Mouse (Mus musculus): ENCODE measurements around the gene Foxi3.

Foxi3 gene

DNA sequence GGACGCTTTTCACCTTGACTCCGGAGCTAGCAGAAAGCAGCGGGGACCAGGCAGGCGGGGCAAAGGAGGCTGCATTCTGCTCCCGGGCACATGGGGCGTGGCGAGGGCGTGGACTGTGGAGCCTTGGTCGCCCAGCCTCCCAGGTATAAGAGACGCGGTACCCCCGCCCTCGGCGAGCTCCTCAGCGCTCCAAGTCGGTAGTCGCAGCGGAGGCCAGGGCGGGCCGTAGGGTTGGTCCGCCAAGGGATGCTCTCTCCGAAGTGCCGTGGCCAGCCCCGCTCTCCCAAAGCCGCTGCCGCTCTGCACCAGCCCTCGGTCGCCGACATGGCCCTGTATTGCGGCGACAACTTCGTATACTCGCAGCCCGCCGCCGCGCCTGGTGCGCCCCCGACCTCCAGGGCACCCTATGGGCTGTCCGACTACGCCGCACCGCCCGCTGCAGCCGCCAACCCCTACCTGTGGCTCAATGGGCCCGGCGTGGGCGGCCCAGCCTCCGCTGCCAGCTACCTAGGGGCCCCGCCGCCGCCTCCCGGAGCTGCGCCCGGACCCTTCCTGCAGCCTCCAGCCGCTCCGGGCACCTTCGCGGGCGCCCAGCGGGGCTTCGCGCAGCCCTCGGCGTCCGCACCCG is at the start of gene Foxi3:
Gene Foxi3 (plus strand): TSS at position 247 of the 628 bp plus-strand sequence.
- H3K27me3 ChIP-seq (ENCODE audit: control insufficient read depth, insufficient read depth, low read length, poor library complexity, severe bottlenecking) = peaks cover 2% of the 10 kb centered on the region; the same call in 1 of the 2 replicates
- DNase-seq (ENCODE audit: low read depth, low spot score) = no peak
- no peaks in the 10 kb centered on the region for H3K36me3 ChIP-seq (ENCODE audit: control insufficient read depth, insufficient read depth, low read length, poor library complexity, severe bottlenecking)

DNA sequence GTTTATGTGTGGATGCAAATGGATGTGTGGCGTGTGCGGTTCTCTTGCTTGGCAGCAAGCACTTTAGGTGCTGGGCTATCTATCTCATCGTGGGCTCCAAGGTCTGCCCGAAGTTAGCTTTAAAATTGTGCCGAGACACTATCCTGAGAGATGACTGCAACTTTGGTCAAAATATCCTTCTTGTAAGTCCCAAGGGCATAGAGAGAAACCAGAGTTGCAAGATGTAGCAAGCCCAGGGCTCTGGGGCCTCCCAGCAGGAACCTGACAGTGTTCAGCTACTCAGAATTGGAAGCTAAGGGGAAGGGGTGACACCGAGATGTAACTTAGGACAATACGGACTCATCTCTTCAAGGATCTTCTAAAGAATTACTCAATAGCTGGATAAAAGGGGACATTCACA is 46.8 kb upstream of the Foxi3 start:
- DNase-seq (ENCODE audit: low read depth, low spot score) = no peak
- Histone ChIP-seq H3K27me3 (ENCODE audit: control insufficient read depth, insufficient read depth, low read length, poor library complexity, severe bottlenecking) (no peaks in the 10 kb centered on the region), H3K36me3 (ENCODE audit: control insufficient read depth, insufficient read depth, low read length, poor library complexity, severe bottlenecking) (peaks cover 6% of the 10 kb centered on the region)

DNA sequence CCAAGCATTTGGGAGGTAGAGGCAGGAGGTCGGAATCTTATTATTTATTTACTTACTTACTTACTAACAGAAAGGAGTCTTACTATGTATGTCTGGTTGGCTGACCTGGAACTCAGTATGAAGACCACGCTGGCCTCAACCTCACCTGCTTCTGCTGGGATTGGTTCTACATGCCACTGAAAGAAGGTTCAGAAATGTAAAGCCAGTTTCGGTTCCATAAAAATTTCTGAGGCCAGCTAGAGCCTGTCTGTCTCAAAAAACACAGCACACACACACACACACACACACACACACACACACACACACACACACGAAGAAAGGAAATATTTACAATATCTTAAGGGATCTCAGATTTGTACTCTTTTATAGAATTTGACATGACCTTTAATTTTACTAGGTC is 46.0 kb upstream of the Foxi3 start:
- Histone ChIP-seq H3K36me3 (ENCODE audit: control insufficient read depth, insufficient read depth, low read length, poor library complexity, severe bottlenecking) (peaks cover 3% of the 10 kb centered on the region), H3K27me3 (ENCODE audit: control insufficient read depth, insufficient read depth, low read length, poor library complexity, severe bottlenecking) (no peaks in the 10 kb centered on the region)
- peak; percentile 50 for DNase-seq (ENCODE audit: low read depth, low spot score)

DNA sequence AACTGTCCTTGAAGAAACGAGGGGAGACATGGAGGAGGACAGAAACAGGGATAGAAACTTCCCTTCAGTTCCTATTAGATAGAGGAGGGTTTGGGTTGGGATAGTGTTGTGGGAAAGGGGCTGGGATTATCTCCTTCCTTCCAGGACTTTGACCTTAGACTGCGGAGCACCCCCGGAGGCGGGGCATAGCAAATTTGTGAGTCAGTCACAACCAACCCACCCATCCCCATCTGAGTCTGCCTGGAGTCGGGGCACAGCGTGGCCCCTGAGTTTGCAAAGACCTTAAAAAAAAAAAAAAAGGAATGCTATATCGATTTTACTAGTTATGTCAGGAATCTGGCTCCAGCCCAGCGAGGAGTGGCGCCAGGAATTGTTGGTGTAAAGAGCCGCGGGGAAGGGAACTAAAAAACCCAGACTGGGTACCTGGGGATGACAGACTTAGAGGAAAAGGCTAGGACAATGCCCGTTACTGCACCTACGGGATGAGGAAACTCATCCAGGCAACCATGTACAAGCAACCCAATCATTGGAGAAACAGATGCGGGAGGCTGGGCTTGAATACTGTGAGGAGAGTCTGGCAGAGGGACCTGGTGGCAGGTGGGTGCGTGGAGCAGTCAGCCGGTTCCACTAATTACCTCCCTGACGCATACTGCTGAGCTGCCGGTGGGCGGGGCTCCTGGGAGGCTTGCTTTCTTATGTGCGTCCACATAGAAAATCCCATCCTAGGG is 44.5 kb upstream of the Foxi3 start:
- Histone ChIP-seq H3K27me3 (ENCODE audit: control insufficient read depth, insufficient read depth, low read length, poor library complexity, severe bottlenecking) (no peaks in the 10 kb centered on the region), H3K36me3 (ENCODE audit: control insufficient read depth, insufficient read depth, low read length, poor library complexity, severe bottlenecking) (no peaks in the 10 kb centered on the region)
- DNase-seq (ENCODE audit: low read depth, low spot score) = no peak

DNA sequence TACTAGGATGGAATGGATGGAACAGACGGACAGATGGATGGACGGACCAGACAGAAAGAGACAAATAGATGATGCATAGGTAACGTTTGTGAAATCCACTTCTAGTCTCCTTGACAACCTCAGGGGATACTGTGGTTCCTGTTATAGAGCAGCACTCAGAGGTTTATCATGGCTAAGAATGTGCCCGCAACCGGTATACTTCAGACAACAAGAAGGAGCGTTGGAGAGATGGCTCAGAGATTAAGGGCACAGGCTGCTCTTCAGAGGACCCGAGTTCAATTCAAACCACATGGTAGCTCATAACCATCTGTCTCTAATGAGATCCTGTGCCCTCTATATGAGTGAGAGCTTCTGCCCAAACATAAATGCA is 44.0 kb upstream of the Foxi3 start:
- H3K27me3 ChIP-seq (ENCODE audit: control insufficient read depth, insufficient read depth, low read length, poor library complexity, severe bottlenecking) = no peaks in the 10 kb centered on the region
- DNase-seq (ENCODE audit: low read depth, low spot score) = no peak
- H3K36me3 ChIP-seq (ENCODE audit: control insufficient read depth, insufficient read depth, low read length, poor library complexity, severe bottlenecking) = no peaks in the 10 kb centered on the region

DNA sequence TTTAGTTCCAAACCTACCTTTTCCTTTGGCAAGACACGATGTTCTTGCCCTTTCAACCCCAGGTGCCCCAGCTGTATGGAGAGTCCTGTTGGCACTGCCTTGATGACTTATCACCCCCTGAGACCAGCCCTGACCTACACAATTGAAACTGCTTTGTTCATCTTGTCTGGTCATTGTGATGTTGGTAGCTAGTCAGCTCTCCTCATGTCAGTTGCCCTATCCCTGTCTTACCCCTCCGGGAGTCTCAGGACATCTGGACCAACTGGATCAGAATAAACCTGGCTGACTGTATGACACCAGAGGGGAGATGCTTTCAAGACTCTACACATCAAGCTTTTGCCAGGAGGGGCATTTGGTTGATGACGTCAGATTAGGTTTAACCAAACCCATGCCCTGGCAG is 37.5 kb upstream of the Foxi3 start, which contains the start of gene Tex37:
Gene Tex37 (minus strand): TSS at position 101 of the 400 bp plus-strand sequence.
- H3K27me3 ChIP-seq (ENCODE audit: control insufficient read depth, insufficient read depth, low read length, poor library complexity, severe bottlenecking) = no peaks in the 10 kb centered on the region
- no peaks in the 10 kb centered on the region for H3K36me3 ChIP-seq (ENCODE audit: control insufficient read depth, insufficient read depth, low read length, poor library complexity, severe bottlenecking)
- no peak for DNase-seq (ENCODE audit: low read depth, low spot score)

DNA sequence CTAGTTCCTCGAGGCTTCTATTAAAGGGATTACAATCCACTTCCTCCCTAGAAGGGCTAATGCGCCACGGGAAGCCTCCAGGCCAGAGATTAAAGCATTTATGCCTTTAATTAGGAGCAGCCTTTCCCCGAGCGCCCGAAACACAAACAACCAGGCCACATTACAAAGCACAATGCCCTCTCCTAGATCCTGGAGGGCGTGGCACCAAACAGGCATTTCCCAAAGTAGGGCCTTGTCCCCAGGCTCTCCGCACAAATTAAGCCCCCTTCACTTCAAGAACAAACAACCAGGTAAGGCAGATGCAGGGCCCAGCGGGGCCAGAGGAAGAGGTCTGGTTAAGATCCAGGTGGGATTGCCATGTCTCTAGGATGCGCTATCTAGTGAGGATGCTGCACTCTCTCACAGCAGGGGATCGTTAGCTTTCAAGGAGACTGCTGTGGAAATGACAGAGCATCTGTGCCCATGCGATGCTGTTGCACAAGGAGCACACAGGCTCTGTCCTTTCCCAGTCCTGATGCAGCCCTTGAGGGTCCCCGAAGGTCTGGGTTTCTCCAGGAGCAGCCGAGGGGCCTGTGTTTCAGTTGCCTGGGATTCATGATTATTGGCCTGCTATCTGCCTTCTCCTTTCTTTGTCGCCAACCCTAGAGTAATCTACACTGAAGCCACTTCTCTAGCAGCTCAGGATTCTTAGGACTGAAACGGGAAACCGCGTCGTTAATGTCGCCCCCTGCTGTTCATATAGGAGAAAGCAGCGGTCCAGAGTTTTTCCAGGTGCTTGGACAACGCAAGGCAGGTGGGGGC is 34.9 kb upstream of the Foxi3 start:
- peak; percentile 59 for DNase-seq (ENCODE audit: low read depth, low spot score)
- Histone ChIP-seq H3K36me3 (ENCODE audit: control insufficient read depth, insufficient read depth, low read length, poor library complexity, severe bottlenecking) (no peaks in the 10 kb centered on the region), H3K27me3 (ENCODE audit: control insufficient read depth, insufficient read depth, low read length, poor library complexity, severe bottlenecking) (no peaks in the 10 kb centered on the region)

DNA sequence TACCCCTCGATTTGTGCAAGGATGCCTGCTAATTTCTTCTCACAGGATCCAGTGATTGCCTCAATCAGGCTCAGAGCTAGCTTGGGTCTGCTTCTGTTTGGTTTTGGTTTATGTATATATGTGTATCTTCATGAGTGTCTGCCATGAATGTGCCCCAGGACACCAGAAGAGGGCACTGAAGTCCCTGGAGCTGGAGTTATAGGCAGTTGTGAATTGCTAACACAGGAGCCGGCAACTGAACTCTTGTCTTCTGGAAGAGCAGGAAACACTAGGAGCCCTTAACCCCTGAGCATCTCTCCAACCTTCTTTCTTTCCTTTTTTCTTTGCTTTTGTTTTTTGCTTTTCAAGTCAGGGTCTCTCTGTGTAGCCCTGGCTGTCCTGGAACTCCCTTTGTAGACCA is 24.5 kb upstream of the Foxi3 start:
- no peak for DNase-seq (ENCODE audit: low read depth, low spot score)
- no peaks in the 10 kb centered on the region for H3K36me3 ChIP-seq (ENCODE audit: control insufficient read depth, insufficient read depth, low read length, poor library complexity, severe bottlenecking)
- H3K27me3 ChIP-seq (ENCODE audit: control insufficient read depth, insufficient read depth, low read length, poor library complexity, severe bottlenecking) = no peaks in the 10 kb centered on the region

DNA sequence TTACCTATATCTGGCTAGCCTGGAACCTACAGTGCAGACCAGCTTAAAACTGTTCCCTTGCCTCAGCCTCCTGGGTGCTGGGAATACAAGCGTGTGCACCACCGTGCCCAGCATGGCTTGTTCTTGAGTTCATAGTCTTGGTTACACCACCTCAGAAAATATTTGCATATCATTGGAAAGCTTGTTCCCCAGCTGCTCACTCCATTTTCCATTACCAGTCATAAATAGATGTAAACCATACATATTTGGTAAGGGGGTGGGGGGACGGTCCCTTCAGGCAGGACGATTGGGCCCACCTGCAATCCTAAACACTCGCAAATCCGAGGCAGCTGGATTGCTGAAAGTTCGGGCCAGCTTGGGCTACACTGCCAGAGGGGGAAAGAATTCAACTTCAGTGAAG is 3.1 kb upstream of the Foxi3 start:
- DNase-seq (ENCODE audit: low read depth, low spot score) = no peak
- peaks cover 2% of the 10 kb centered on the region; the same call in 1 of the 2 replicates for H3K27me3 ChIP-seq (ENCODE audit: control insufficient read depth, insufficient read depth, low read length, poor library complexity, severe bottlenecking)
- H3K36me3 ChIP-seq (ENCODE audit: control insufficient read depth, insufficient read depth, low read length, poor library complexity, severe bottlenecking) = no peaks in the 10 kb centered on the region

DNA sequence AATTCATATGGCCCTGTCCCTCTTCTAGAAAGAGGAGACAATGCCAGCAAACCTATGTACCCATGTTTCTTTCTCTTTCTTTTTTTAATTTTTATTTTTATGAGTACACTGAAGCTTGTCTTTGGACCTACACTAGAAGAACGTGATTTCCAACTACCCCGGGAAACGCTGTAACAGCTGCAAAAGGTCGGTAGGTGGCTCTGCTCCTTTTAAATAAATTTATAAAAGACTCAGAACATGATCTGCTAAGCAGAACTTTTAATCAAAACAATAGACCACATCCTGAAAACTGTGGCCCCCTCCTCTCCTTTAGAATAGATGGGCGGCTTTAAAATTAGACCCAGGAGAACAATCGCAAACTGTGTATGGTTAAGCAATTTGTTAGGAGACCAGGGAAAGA is 2.3 kb upstream of the Foxi3 start:
- DNase-seq (ENCODE audit: low read depth, low spot score) = peak; percentile 25
- Histone ChIP-seq H3K36me3 (ENCODE audit: control insufficient read depth, insufficient read depth, low read length, poor library complexity, severe bottlenecking) (no peaks in the 10 kb centered on the region), H3K27me3 (ENCODE audit: control insufficient read depth, insufficient read depth, low read length, poor library complexity, severe bottlenecking) (peaks cover 2% of the 10 kb centered on the region; the same call in 1 of the 2 replicates)

DNA sequence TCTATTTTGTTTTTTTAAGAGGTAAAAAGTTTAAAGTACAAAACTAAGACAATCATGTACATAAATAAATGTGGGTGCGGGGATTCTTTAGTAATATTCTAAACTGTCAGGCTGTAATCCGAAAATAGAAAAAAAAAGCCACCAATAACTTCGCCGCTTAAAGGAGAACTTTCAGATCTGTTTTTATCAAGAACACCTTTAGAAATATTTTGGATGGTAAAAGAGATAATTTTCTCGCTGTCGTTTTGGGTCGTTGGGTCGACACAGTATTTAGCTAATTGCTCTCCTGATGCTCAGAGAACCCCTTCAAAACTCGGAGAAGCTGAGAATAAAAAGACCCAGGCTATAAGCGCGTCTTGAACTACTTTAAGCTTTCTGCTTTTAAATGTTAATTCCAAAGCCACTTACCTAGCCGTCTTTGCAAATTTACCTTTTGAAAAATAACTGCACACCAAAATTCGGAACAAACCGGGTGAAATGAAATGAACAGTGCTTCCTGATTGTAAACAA is 985 bp upstream of the Foxi3 start:
- peak; percentile 16 for DNase-seq (ENCODE audit: low read depth, low spot score)
- Histone ChIP-seq H3K27me3 (ENCODE audit: control insufficient read depth, insufficient read depth, low read length, poor library complexity, severe bottlenecking) (peaks cover 2% of the 10 kb centered on the region; the same call in 1 of the 2 replicates), H3K36me3 (ENCODE audit: control insufficient read depth, insufficient read depth, low read length, poor library complexity, severe bottlenecking) (no peaks in the 10 kb centered on the region)

DNA sequence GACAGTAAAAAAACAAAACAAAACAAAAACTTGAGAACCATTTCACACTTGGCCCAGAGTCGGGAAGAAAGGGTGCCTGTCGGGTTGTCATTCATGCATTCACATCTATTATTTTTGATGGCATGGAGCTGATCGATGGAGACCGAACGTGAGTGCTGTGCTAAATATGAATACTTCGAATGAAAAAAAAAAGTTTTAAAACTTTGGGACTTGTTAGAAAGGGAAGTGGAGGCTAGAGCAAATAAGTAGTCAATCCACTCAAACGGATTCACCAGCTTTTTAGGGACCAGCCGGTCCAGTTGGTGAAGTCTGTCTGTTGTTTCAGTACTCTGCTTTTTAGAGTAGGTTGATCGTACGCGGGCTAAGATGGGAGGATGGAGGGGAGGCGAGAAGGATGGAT is 490 bp upstream of the Foxi3 start:
- Histone ChIP-seq H3K27me3 (ENCODE audit: control insufficient read depth, insufficient read depth, low read length, poor library complexity, severe bottlenecking) (peaks cover 2% of the 10 kb centered on the region; the same call in 1 of the 2 replicates), H3K36me3 (ENCODE audit: control insufficient read depth, insufficient read depth, low read length, poor library complexity, severe bottlenecking) (no peaks in the 10 kb centered on the region)
- no peak for DNase-seq (ENCODE audit: low read depth, low spot score)

DNA sequence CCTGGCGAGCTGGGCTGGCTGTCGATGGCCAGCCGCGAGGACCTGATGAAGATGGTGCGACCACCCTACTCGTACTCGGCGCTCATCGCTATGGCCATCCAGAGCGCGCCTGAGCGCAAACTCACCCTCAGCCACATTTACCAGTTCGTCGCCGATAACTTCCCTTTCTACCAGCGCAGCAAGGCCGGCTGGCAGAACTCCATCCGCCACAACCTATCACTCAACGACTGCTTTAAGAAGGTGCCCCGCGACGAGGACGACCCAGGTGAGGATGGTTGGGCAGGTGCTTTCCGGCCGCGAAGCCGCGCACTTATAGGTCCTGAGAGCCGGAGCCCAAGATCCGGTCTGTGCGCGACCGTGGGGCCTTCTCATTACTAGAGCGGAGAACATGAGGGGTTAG is 605 bp downstream of the Foxi3 start:
- H3K27me3 ChIP-seq (ENCODE audit: control insufficient read depth, insufficient read depth, low read length, poor library complexity, severe bottlenecking) = peaks cover 2% of the 10 kb centered on the region; the same call in 1 of the 2 replicates

DNA sequence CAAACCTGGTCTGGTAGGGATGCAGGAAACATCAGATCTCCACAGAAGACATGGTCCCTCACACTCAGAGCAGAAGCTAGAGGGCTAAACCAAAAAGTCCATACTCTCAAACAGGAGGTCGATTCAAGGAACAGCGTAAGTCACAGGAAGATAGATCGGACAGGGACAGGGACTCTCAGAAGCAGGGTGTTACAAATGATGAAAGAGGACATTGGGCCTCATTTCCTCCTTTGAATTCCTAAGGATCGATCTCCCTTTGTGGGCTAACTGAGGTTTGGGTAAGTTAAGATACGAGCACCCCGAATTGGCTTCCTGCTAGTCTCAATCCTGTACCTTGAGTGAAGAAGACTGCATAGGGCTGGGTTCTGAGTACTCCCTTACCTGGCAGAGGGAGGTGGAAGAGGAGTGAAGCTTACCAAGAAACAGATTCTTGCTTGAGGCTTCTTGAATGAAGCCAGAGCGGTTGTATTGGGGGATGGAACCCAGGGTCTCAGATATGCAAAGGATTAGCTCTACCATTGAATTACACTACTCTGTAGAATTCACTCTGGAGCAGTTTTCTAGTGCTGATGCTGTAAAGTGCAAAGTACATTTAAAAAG is 1.1 kb downstream of the Foxi3 start:
- no peaks in the 10 kb centered on the region for H3K36me3 ChIP-seq (ENCODE audit: control insufficient read depth, insufficient read depth, low read length, poor library complexity, severe bottlenecking)
- peaks cover 2% of the 10 kb centered on the region; the same call in 1 of the 2 replicates for H3K27me3 ChIP-seq (ENCODE audit: control insufficient read depth, insufficient read depth, low read length, poor library complexity, severe bottlenecking)
- DNase-seq (ENCODE audit: low read depth, low spot score) = no peak

More for the DNA sequence above, 605 bp downstream of the Foxi3 start:
- DNase-seq (ENCODE audit: low read depth, low spot score) = peak; percentile 25
- no peaks in the 10 kb centered on the region for H3K36me3 ChIP-seq (ENCODE audit: control insufficient read depth, insufficient read depth, low read length, poor library complexity, severe bottlenecking)
